Mouse (Mus musculus) MEL (cell line): Measurements from ENCODE around the gene Ccdc88b.

Experiments used
- CTCF ChIP-seq, 3 experiments: IDR thresholded peaks in 2 of 3; conservative IDR thresholded peaks in 1 of 3; 2 replicates each; pipeline ENCODE4 v1.5.1; 2011 to 2012; ENCODE audit warnings: low read length in 3 of 3, low read depth in 2 of 3, mild to moderate bottlenecking in 2 of 3, improper control_type of control experiment in 1 of 3, inconsistent platforms in 1 of 3, mixed read lengths in 1 of 3, moderate library complexity in 1 of 3; ENCODE audit not compliant: control insufficient read depth in 1 of 3, insufficient read depth in 1 of 3, poor library complexity in 1 of 3, severe bottlenecking in 1 of 3
- E2F4 ChIP-seq: IDR thresholded peaks from 2 replicates; pipeline ENCODE4 v1.6.1; 2011; ENCODE audit warnings: low read depth, low read length, improper control_type of control experiment, borderline replicate concordance
- EP300 ChIP-seq, 2 experiments: IDR thresholded peaks; 2 replicates each; pipeline ENCODE4 v1.6.1; 2011; ENCODE audit warnings: improper control_type of control experiment in 2 of 2, low read length in 2 of 2, low read depth in 1 of 2, mild to moderate bottlenecking in 1 of 2
- MYB ChIP-seq: IDR thresholded peaks from 2 replicates; pipeline ENCODE4 v1.6.1; 2011; ENCODE audit warnings: mild to moderate bottlenecking, low read depth, low read length, improper control_type of control experiment
- POLR2A ChIP-seq, 2 experiments: IDR thresholded peaks; 2 replicates each; pipeline ENCODE4 v1.6.1; 2011 to 2012; ENCODE audit warnings: low read length in 2 of 2, mild to moderate bottlenecking in 2 of 2, control low read depth in 1 of 2, improper control_type of control experiment in 1 of 2, low read depth in 1 of 2, moderate library complexity in 1 of 2; ENCODE audit not compliant: control insufficient read depth in 1 of 2, insufficient read depth in 1 of 2, poor library complexity in 1 of 2
- SIN3A ChIP-seq: IDR thresholded peaks from 2 replicates; pipeline ENCODE4 v1.6.1; 2012; ENCODE audit warnings: low read length, improper control_type of control experiment, inconsistent platforms
- USF2 ChIP-seq, 2 experiments: IDR thresholded peaks; 2 replicates each; pipeline ENCODE4 v1.6.1; 2011 to 2012; ENCODE audit warnings: improper control_type of control experiment in 2 of 2, low read length in 2 of 2, borderline replicate concordance in 1 of 2, inconsistent platforms in 1 of 2, low read depth in 1 of 2, mild to moderate bottlenecking in 1 of 2; ENCODE audit not compliant: insufficient read depth in 1 of 2
- ZKSCAN1 ChIP-seq: IDR thresholded peaks from 2 replicates; pipeline ENCODE4 v1.6.1; 2012; ENCODE audit warnings: low read depth, mild to moderate bottlenecking, inconsistent platforms, low read length, improper control_type of control experiment, moderate library complexity
- ZNF384 ChIP-seq: IDR thresholded peaks from 2 replicates; pipeline ENCODE4 v1.6.1; 2012; ENCODE audit warnings: low read depth, mild to moderate bottlenecking, inconsistent platforms, low read length, improper control_type of control experiment

DNA sequence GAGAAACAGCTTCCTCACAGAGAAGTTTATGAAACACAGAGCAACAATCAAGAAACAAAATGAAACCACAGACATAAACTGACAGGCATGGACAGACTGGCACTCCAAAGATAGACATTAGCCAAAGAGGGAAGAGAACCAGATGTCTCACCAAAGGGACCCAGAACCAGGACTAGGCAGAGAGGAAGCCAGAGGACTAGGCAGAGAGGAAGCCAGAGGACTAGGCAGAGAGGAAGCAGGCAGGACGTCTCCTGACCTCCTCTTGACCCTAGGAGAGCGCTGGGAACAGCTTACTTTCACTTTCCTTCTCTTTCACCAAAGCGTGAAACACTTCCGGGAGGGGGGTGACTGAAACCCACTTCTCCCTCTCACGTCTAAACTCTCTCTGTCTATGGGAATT is 11.3 kb upstream of the Ccdc88b start:
- TF ChIP-seq CTCF (IDR thresholded peaks at IDR 0.05 in 2 of 3, conservative IDR thresholded peaks at IDR 0.05 in 1 of 3; ENCODE audit: control insufficient read depth in 1 of 3, insufficient read depth in 1 of 3, low read depth in 2 of 3, low read length in 3 of 3, poor library complexity in 1 of 3, severe bottlenecking in 1 of 3) (no peak), USF2 (IDR thresholded peaks at IDR 0.05; ENCODE audit: borderline replicate concordance in 1 of 2, insufficient read depth in 1 of 2, low read depth in 1 of 2, low read length in 2 of 2) (no peak), POLR2A (IDR thresholded peaks at IDR 0.05; ENCODE audit: control insufficient read depth in 1 of 2, insufficient read depth in 1 of 2, low read depth in 1 of 2, low read length in 2 of 2, poor library complexity in 1 of 2) (peak in 1 of 2 experiments; percentile 51; a peak in 2 of 4 replicates), EP300 (IDR thresholded peaks at IDR 0.05; ENCODE audit: low read depth in 1 of 2, low read length in 2 of 2) (peak; percentile 33 to 62; a peak in 3 of 4 replicates), ZNF384 (no peak), E2F4 (no peak), ZKSCAN1 (no peak), MYB (no peak), SIN3A (peak; percentile 90)
